Mouse (Mus musculus): ENCODE data around the gene Trim72. TPM values are rescaled to one million over a fixed set of nuclear protein-coding genes. Genes with fewer than 3 reads are reported as not detected.
A peak's percentile ranks its signal among the peaks of the same experiment; 100 is the strongest.

Gene Trim72
- polyA plus RNA-seq, 1 experiment from 2014 or later, result 0.40 TPM

GRCm38 (mm10) chr7:128045640-128046039, 41.9 kb downstream of the Trim72 start:
- no peak for DNase-seq (ENCODE audit: low spot score)
- H3K27me3 ChIP-seq (ENCODE audit: insufficient read depth, poor library complexity, severe bottlenecking), result no peaks in the 10 kb centered on the region
- H3K36me3 ChIP-seq, result no peaks in the 10 kb centered on the region
- no peaks in the 10 kb centered on the region for H3K9me3 ChIP-seq
- no peak overlapping the region for H3K27ac ChIP-seq
- WGBS, result 32% methylated on average over 2 of the region's 2 CpGs
- H3K4me1 ChIP-seq, result no peaks in the 10 kb centered on the region
- no peak overlapping the region for H3K4me3 ChIP-seq

GRCm38 (mm10) chr7:128048819-128049218, 45.1 kb downstream of the Trim72 start:
- no peak overlapping the region for H3K4me3 ChIP-seq
- no peaks in the 10 kb centered on the region for H3K27me3 ChIP-seq (ENCODE audit: insufficient read depth, poor library complexity, severe bottlenecking)
- no peaks in the 10 kb centered on the region for H3K9me3 ChIP-seq
- no peaks in the 10 kb centered on the region for H3K4me1 ChIP-seq
- H3K36me3 ChIP-seq, result no peaks in the 10 kb centered on the region
- no peak overlapping the region for H3K27ac ChIP-seq
- 83% methylated on average over 4 of the region's 4 CpGs for WGBS
- no peak for DNase-seq (ENCODE audit: low spot score)

- DNase-seq (ENCODE audit: low spot score), result no peak
- H3K36me3 ChIP-seq, result no peaks in the 10 kb centered on the region
- no peak overlapping the region for H3K4me3 ChIP-seq
- no peaks in the 10 kb centered on the region for H3K27me3 ChIP-seq (ENCODE audit: insufficient read depth, poor library complexity, severe bottlenecking)
- no peaks in the 10 kb centered on the region for H3K9me3 ChIP-seq
- no peak overlapping the region for H3K27ac ChIP-seq
- no peaks in the 10 kb centered on the region for H3K4me1 ChIP-seq
- WGBS, result 77% methylated on average over 2 of the region's 2 CpGs
Measured at GRCm38 (mm10) chr7:128049254-128049653, 45.5 kb downstream of the Trim72 start.

GRCm38 (mm10) chr7:128050739-128051138, 47.0 kb downstream of the Trim72 start:
- no peaks in the 10 kb centered on the region for H3K9me3 ChIP-seq

GRCm38 (mm10) chr7:128053061-128053460, 49.3 kb downstream of the Trim72 start:
- 74% methylated on average over 5 of the region's 5 CpGs for WGBS
- Histone ChIP-seq H3K9me3 (no peaks in the 10 kb centered on the region), H3K36me3 (no peaks in the 10 kb centered on the region), H3K4me3 (no peak overlapping the region), H3K4me1 (no peaks in the 10 kb centered on the region), H3K27ac (no peak overlapping the region), H3K27me3 (ENCODE audit: insufficient read depth, poor library complexity, severe bottlenecking) (no peaks in the 10 kb centered on the region)
- no peak for DNase-seq (ENCODE audit: low spot score)

More at GRCm38 (mm10) chr7:128050739-128051138, 47.0 kb downstream of the Trim72 start:
- no peak for DNase-seq (ENCODE audit: low spot score)
- Histone ChIP-seq H3K27me3 (ENCODE audit: insufficient read depth, poor library complexity, severe bottlenecking) (no peaks in the 10 kb centered on the region), H3K4me3 (no peak overlapping the region), H3K27ac (no peak overlapping the region), H3K4me1 (no peaks in the 10 kb centered on the region), H3K36me3 (no peaks in the 10 kb centered on the region)
- 75% methylated on average over 4 of the region's 4 CpGs for WGBS

- H3K36me3 ChIP-seq, result no peaks in the 10 kb centered on the region
- DNase-seq (ENCODE audit: low spot score), result peak; percentile 22
- no peaks in the 10 kb centered on the region for H3K4me1 ChIP-seq
- no peak overlapping the region for H3K27ac ChIP-seq
- H3K4me3 ChIP-seq, result no peak overlapping the region
- H3K9me3 ChIP-seq, result no peaks in the 10 kb centered on the region
- H3K27me3 ChIP-seq (ENCODE audit: insufficient read depth, poor library complexity, severe bottlenecking), result no peaks in the 10 kb centered on the region
- 61% methylated on average over 3 of the region's 3 CpGs for WGBS
Measured at GRCm38 (mm10) chr7:128056917-128057444, 53.2 kb downstream of the Trim72 start.

GRCm38 (mm10) chr7:128057860-128058259, 54.1 kb downstream of the Trim72 start:
- no peak for DNase-seq (ENCODE audit: low spot score)
- Histone ChIP-seq H3K27ac (no peak overlapping the region), H3K9me3 (no peaks in the 10 kb centered on the region), H3K4me1 (no peaks in the 10 kb centered on the region), H3K27me3 (ENCODE audit: insufficient read depth, poor library complexity, severe bottlenecking) (no peaks in the 10 kb centered on the region), H3K36me3 (no peaks in the 10 kb centered on the region), H3K4me3 (no peak overlapping the region)
- 77% methylated on average over 8 of the region's 8 CpGs for WGBS

- H3K36me3 ChIP-seq, result no peaks in the 10 kb centered on the region
- no peak overlapping the region for H3K27ac ChIP-seq
- H3K27me3 ChIP-seq (ENCODE audit: insufficient read depth, poor library complexity, severe bottlenecking), result no peaks in the 10 kb centered on the region
- no peak for DNase-seq (ENCODE audit: low spot score)
- no peaks in the 10 kb centered on the region for H3K4me1 ChIP-seq
- WGBS, result 58% methylated on average over 7 of the region's 7 CpGs
- no peaks in the 10 kb centered on the region for H3K9me3 ChIP-seq
- H3K4me3 ChIP-seq, result no peak overlapping the region
Measured at GRCm38 (mm10) chr7:128058576-128058975, 54.8 kb downstream of the Trim72 start.

GRCm38 (mm10) chr7:128059091-128059490, 55.3 kb downstream of the Trim72 start:
- no peaks in the 10 kb centered on the region for H3K4me1 ChIP-seq
- no peak overlapping the region for H3K27ac ChIP-seq
- WGBS, result 86% methylated on average over 4 of the region's 4 CpGs
- no peaks in the 10 kb centered on the region for H3K36me3 ChIP-seq
- DNase-seq (ENCODE audit: low spot score), result no peak
- no peaks in the 10 kb centered on the region for H3K9me3 ChIP-seq
- no peak overlapping the region for H3K4me3 ChIP-seq
- H3K27me3 ChIP-seq (ENCODE audit: insufficient read depth, poor library complexity, severe bottlenecking), result no peaks in the 10 kb centered on the region

Other genes starting within 250 kb of the Trim72 start
- 12.9 and 19.8 TPM in 2 replicates for gene Orai3, start 234.1 kb upstream of the Trim72 start, polyA plus RNA-seq (2016; fragmentation: Nextera tagmentation; extraction: Ambion mirVana)
- gene Setd1a, start 227.3 kb upstream of the Trim72 start, polyA plus RNA-seq (2016; fragmentation: Nextera tagmentation; extraction: Ambion mirVana), result 13.2 and 23.7 TPM in 2 replicates
- not detected in 2 replicates for gene Gm49388, start 218.3 kb upstream of the Trim72 start, polyA plus RNA-seq (2016; fragmentation: Nextera tagmentation; extraction: Ambion mirVana)
- gene Hsd3b7, start 203.3 kb upstream of the Trim72 start, polyA plus RNA-seq (2016; fragmentation: Nextera tagmentation; extraction: Ambion mirVana), result 14.9 and 17.1 TPM in 2 replicates
- 32.4 and 36.3 TPM in 2 replicates for gene Stx4a, start 179.7 kb upstream of the Trim72 start, polyA plus RNA-seq (2016; fragmentation: Nextera tagmentation; extraction: Ambion mirVana)
- gene Stx1b, start 179.4 kb upstream of the Trim72 start, polyA plus RNA-seq (2016; fragmentation: Nextera tagmentation; extraction: Ambion mirVana), result 1.1 and 3.2 TPM in 2 replicates
- gene Zfp646, start 127.7 kb upstream of the Trim72 start, polyA plus RNA-seq (2016; fragmentation: Nextera tagmentation; extraction: Ambion mirVana), result 10.6 and 11.7 TPM in 2 replicates
- gene Zfp668, start 127.1 kb upstream of the Trim72 start, polyA plus RNA-seq (2016; fragmentation: Nextera tagmentation; extraction: Ambion mirVana), result 15.7 and 21.7 TPM in 2 replicates
- 1.2 and 1.9 TPM in 2 replicates for gene Prss53, start 113.0 kb upstream of the Trim72 start, polyA plus RNA-seq (2016; fragmentation: Nextera tagmentation; extraction: Ambion mirVana)
- gene Gm21974, start 108.5 kb upstream of the Trim72 start, polyA plus RNA-seq (2016; fragmentation: Nextera tagmentation; extraction: Ambion mirVana), result not detected in 2 replicates
- 81.7 and 89.4 TPM in 2 replicates for gene Vkorc1, start 108.3 kb upstream of the Trim72 start, polyA plus RNA-seq (2016; fragmentation: Nextera tagmentation; extraction: Ambion mirVana)
- gene Bckdk, start 99.9 kb upstream of the Trim72 start, polyA plus RNA-seq (2016; fragmentation: Nextera tagmentation; extraction: Ambion mirVana), result 143 and 176 TPM in 2 replicates
- gene Kat8, start 91.4 kb upstream of the Trim72 start, polyA plus RNA-seq (2016; fragmentation: Nextera tagmentation; extraction: Ambion mirVana), result 31.0 and 39.7 TPM in 2 replicates
- 2.3 and 8.9 TPM in 2 replicates for gene Prss8, start 73.8 kb upstream of the Trim72 start, polyA plus RNA-seq (2016; fragmentation: Nextera tagmentation; extraction: Ambion mirVana)
- 10.9 and 13.0 TPM in 2 replicates for gene Prss36, start 57.2 kb upstream of the Trim72 start, polyA plus RNA-seq (2016; fragmentation: Nextera tagmentation; extraction: Ambion mirVana)
- 280 and 362 TPM in 2 replicates for gene Fus, start 36.5 kb upstream of the Trim72 start, polyA plus RNA-seq (2016; fragmentation: Nextera tagmentation; extraction: Ambion mirVana)
- 27.8 and 35.5 TPM in 2 replicates for gene Pycard, start 10.1 kb upstream of the Trim72 start, polyA plus RNA-seq (2016; fragmentation: Nextera tagmentation; extraction: Ambion mirVana)
- 0.06 and 0.25 TPM in 2 replicates for gene Itgam, start 58.7 kb downstream of the Trim72 start, polyA plus RNA-seq (2016; fragmentation: Nextera tagmentation; extraction: Ambion mirVana)
- gene Gm49368, start 58.7 kb downstream of the Trim72 start, polyA plus RNA-seq (2016; fragmentation: Nextera tagmentation; extraction: Ambion mirVana), result 0.09 TPM in 1 of 2 replicates, not detected in the other
- 0.05 and 0.10 TPM in 2 replicates for gene Itgax, start 125.6 kb downstream of the Trim72 start, polyA plus RNA-seq (2016; fragmentation: Nextera tagmentation; extraction: Ambion mirVana)
- not detected in 2 replicates for gene Itgad, start 150.4 kb downstream of the Trim72 start, polyA plus RNA-seq (2016; fragmentation: Nextera tagmentation; extraction: Ambion mirVana)
- 258 and 459 TPM in 2 replicates for gene Cox6a2, start 202.4 kb downstream of the Trim72 start, polyA plus RNA-seq (2016; fragmentation: Nextera tagmentation; extraction: Ambion mirVana)
- 16.6 and 17.5 TPM in 2 replicates for gene Armc5, start 233.4 kb downstream of the Trim72 start, polyA plus RNA-seq (2016; fragmentation: Nextera tagmentation; extraction: Ambion mirVana)
- gene 9130023H24Rik, start 234.1 kb downstream of the Trim72 start, polyA plus RNA-seq (2016; fragmentation: Nextera tagmentation; extraction: Ambion mirVana), result 7.1 and 7.2 TPM in 2 replicates
- 144 and 202 TPM in 2 replicates for gene Tgfb1i1, start 242.9 kb downstream of the Trim72 start, polyA plus RNA-seq (2016; fragmentation: Nextera tagmentation; extraction: Ambion mirVana)

All from heart, embryonic 10.5 days (tissue).